8 mouse cellular contexts compared by ENCODE assay signal in genomic region chr11:54523431-54524001, GRCm38 (mm10). TPM values are rescaled to one million over a fixed set of nuclear protein-coding genes. Genes with fewer than 3 reads are reported as not detected.
DNase-seq lines count a peak whose midpoint lies in the region; ATAC-seq and TF ChIP-seq lines count a peak whose summit lies in the region.

No protein-coding gene starts in this region.

- H3K36me3 ChIP-seq in neural tube, embryonic 11.5 days (ENCODE audit: control insufficient read depth, insufficient read depth, low read length) = no peaks in the 10 kb centered on the region
- no peaks in the 10 kb centered on the region for H3K36me3 ChIP-seq in limb, embryonic 12.5 days
- H3K36me3 ChIP-seq in stomach, embryonic 15.5 days = no peaks in the 10 kb centered on the region

- ATAC-seq in neural tube, embryonic 11.5 days (ENCODE audit: insufficient read depth, low FRiP score, low TSS enrichment) = no peak
- no peak for ATAC-seq in limb, embryonic 12.5 days (ENCODE audit: insufficient number of reproducible peaks, insufficient read depth, low FRiP score, low TSS enrichment, low read depth)
- ATAC-seq in stomach, embryonic 15.5 days (ENCODE audit: insufficient read depth, low FRiP score, low read depth) = no peak

- no peak overlapping the region for H3K27ac ChIP-seq in cerebellum, adult 2 months (ENCODE audit: insufficient read depth, low read length)
- H3K27ac ChIP-seq in neural tube, embryonic 11.5 days (ENCODE audit: low read depth, low read length) = no peak overlapping the region; the same call in 1 of the 2 replicates
- H3K27ac ChIP-seq in limb, embryonic 12.5 days = no peak overlapping the region
- peak overlapping the region; percentile 96 for H3K27ac ChIP-seq in stomach, embryonic 15.5 days

- peak overlapping the region; percentile 90 for H3K4me3 ChIP-seq in cerebellum, adult 2 months (replicated peaks; ENCODE audit: insufficient read depth, low read depth, low read length)
- H3K4me3 ChIP-seq in neural tube, embryonic 11.5 days (ENCODE audit: low read depth, low read length) = peak overlapping the region; percentile 91
- peak overlapping the region; percentile 86 for H3K4me3 ChIP-seq in limb, embryonic 12.5 days (replicated peaks)
- peak overlapping the region; percentile 84 for H3K4me3 ChIP-seq in stomach, embryonic 15.5 days (replicated peaks)

- H3K27me3 ChIP-seq in cerebellum, adult 2 months (ENCODE audit: control insufficient read depth, insufficient read depth, low read length) = no peaks in the 10 kb centered on the region
- no peaks in the 10 kb centered on the region for H3K27me3 ChIP-seq in neural tube, embryonic 11.5 days (ENCODE audit: control insufficient read depth, insufficient read depth, low read length)
- H3K27me3 ChIP-seq in limb, embryonic 12.5 days = no peaks in the 10 kb centered on the region
- H3K27me3 ChIP-seq in stomach, embryonic 15.5 days (replicated peaks) = no peaks in the 10 kb centered on the region

- no peak for TF ChIP-seq CTCF in cerebellum, adult 2 months (IDR thresholded peaks at IDR 0.05; ENCODE audit: borderline replicate concordance, insufficient read depth, low read depth, low read length)

- no peak for TF ChIP-seq POLR2A in cerebellum, adult 2 months (IDR thresholded peaks at IDR 0.05; ENCODE audit: borderline replicate concordance, insufficient read depth, low read length)

- H3K4me2 ChIP-seq in neural tube, embryonic 11.5 days (ENCODE audit: low read depth) = peak overlapping the region; percentile 62
- peak overlapping the region; percentile 66 for H3K4me2 ChIP-seq in limb, embryonic 12.5 days
- H3K4me2 ChIP-seq in stomach, embryonic 15.5 days = peak overlapping the region; percentile 59

- no peaks in the 10 kb centered on the region; the same call in 1 of the 2 replicates for H3K4me1 ChIP-seq in cerebellum, adult 2 months (ENCODE audit: control insufficient read depth, insufficient read depth, low read length)
- H3K4me1 ChIP-seq in neural tube, embryonic 11.5 days (ENCODE audit: control insufficient read depth, insufficient read depth, low read length) = peaks cover 9% of the 10 kb centered on the region; the same call in 1 of the 2 replicates
- H3K4me1 ChIP-seq in limb, embryonic 12.5 days (replicated peaks) = peaks cover 10% of the 10 kb centered on the region
- H3K4me1 ChIP-seq in stomach, embryonic 15.5 days = peaks cover 9% of the 10 kb centered on the region

- no peak for DNase-seq in cerebellum, adult 2 months
- DNase-seq in cerebellum, postnatal 4 days (ENCODE audit: low spot score in 2 of 2) = no peak
- DNase-seq in neural tube, embryonic 11.5 days (ENCODE audit: low spot score) = no peak
- DNase-seq in neural tube, embryonic 10.5 days (ENCODE audit: extremely low spot score, low spot score) = no peak
- DNase-seq in cerebellum, adult 9-11 months = no peak
- no peak for DNase-seq in layer of hippocampus, postnatal 25 days (ENCODE audit: extremely low spot score in 1 of 2, low spot score in 1 of 2)

- 14% methylated on average over 10 of the region's 10 CpGs for WGBS in cerebellum, adult 2 months
- 18% methylated on average over 10 of the region's 10 CpGs for WGBS in neural tube, embryonic 11.5 days
- 17% methylated on average over 10 of the region's 10 CpGs for WGBS in limb, embryonic 12.5 days
- WGBS in stomach, embryonic 15.5 days = 15% methylated on average over 10 of the region's 10 CpGs

- H3K9ac ChIP-seq in neural tube, embryonic 11.5 days (ENCODE audit: low read length) = peak overlapping the region; percentile 91
- H3K9ac ChIP-seq in limb, embryonic 12.5 days (replicated peaks) = peak overlapping the region; percentile 88
- H3K9ac ChIP-seq in stomach, embryonic 15.5 days = peak overlapping the region; percentile 85

- H3K9me3 ChIP-seq in neural tube, embryonic 11.5 days (ENCODE audit: control insufficient read depth, low read length) = no peaks in the 10 kb centered on the region
- H3K9me3 ChIP-seq in limb, embryonic 12.5 days = no peaks in the 10 kb centered on the region
- H3K9me3 ChIP-seq in stomach, embryonic 15.5 days = no peaks in the 10 kb centered on the region

RNA-seq across cellular contexts. Expression of gene Rapgef6, which starts 0.9 kb away (rescaled TPM):
- polyA plus RNA-seq in cerebellum, adult 2 months (2012; rRNA removed) = 24.2 and 25.1 TPM in 2 replicates
- polyA plus RNA-seq in neural tube, embryonic 11.5 days (2014; fragmentation: Nextera tagmentation; extraction: Ambion mirVana) = 30.8 and 31.5 TPM in 2 replicates
- polyA plus RNA-seq in limb, embryonic 12.5 days (2016; fragmentation: Nextera tagmentation; extraction: Ambion mirVana) = 33.3 and 37.9 TPM in 2 replicates
- 32.0 and 34.6 TPM in 2 replicates for polyA plus RNA-seq in stomach, embryonic 15.5 days (2015; fragmentation: Nextera tagmentation; extraction: Ambion mirVana)
- 10 to 100 TPM; 37.9 to 38.7 TPM for total RNA-seq in layer of hippocampus, postnatal 25 days (2021)
